Mouse (Mus musculus) testis, adult 2 months (tissue): Measurements from ENCODE around the gene Gm48552. TPM values are rescaled to one million over a fixed set of nuclear protein-coding genes. Genes with fewer than 3 reads are reported as not detected.

Experiments
- H3K27ac ChIP-seq: fragments of 200-500 bp; 2 replicates; pipeline ENCODE4 v1.5.1; 2012; ENCODE audit warnings: low read depth, low read length; ENCODE audit not compliant: control insufficient read depth, insufficient read depth
- H3K27me3 ChIP-seq: fragments of 200-500 bp; 2 replicates; pipeline ENCODE4 v1.6.1; 2012; ENCODE audit warnings: mild to moderate bottlenecking, low read length, moderate library complexity; ENCODE audit not compliant: control insufficient read depth, insufficient read depth
- H3K36me3 ChIP-seq: fragments of 200-500 bp; 2 replicates; pipeline ENCODE4 v1.6.1; 2012; ENCODE audit warnings: mild to moderate bottlenecking, low read length; ENCODE audit not compliant: control insufficient read depth, insufficient read depth
- H3K4me1 ChIP-seq: fragments of 200-500 bp; 2 replicates; pipeline ENCODE4 v1.6.1; 2012; ENCODE audit warnings: low read length; ENCODE audit not compliant: control insufficient read depth, insufficient read depth
- H3K4me3 ChIP-seq: fragments of 200-500 bp; 2 replicates; pipeline ENCODE4 v1.5.1; 2012; ENCODE audit warnings: low read depth, mild to moderate bottlenecking, low read length, moderate library complexity, mixed read lengths; ENCODE audit not compliant: control insufficient read depth
- CTCF ChIP-seq: fragments of 200-500 bp; IDR thresholded peaks from 2 replicates; pipeline ENCODE4 v1.5.1; 2012; ENCODE audit warnings: low read depth, mild to moderate bottlenecking, inconsistent platforms, low read length, moderate library complexity; ENCODE audit not compliant: control insufficient read depth, insufficient read depth, insufficient replicate concordance
- POLR2A ChIP-seq: fragments of 200-500 bp; IDR thresholded peaks from 2 replicates; pipeline ENCODE4 v1.6.1; 2012; ENCODE audit warnings: low read depth, mild to moderate bottlenecking, inconsistent platforms, low read length, moderate library complexity; ENCODE audit not compliant: control insufficient read depth
- polyA plus RNA-seq: library from polyadenylated mRNA; depleted of rRNA; stranded (reverse); fragments of >200 nt; gene quantifications from 2 replicates; pipeline ENCODE4 v1.2.3, GENCODE M21; 2012

Gm48552 gene
- polyA plus RNA-seq, 1 experiment, result not detected

DNA sequence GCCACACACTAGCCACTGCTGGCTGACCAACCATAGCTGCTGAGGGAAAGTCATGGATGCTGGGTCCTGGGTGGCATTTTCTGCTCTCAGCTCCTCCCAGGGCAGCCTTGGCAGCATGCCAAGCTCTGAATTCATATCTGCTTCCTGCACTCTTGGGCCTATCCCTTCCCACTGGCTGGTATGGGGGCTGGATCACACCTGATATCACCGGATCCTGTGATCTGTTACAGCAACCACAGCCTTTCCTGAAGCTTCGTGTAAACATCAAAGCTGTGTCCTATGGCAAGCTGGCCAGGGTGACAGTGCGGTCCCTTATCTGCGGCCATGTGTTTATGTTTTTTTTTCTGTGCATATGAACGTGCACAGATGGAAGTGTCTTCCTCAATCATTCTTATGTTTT is 6.8 kb upstream of the Gm48552 start:
- Histone ChIP-seq H3K4me3 (no peak overlapping the region), H3K27ac (no peak overlapping the region), H3K4me1 (peaks cover 23% of the 10 kb centered on the region), H3K36me3 (no peaks in the 10 kb centered on the region), H3K27me3 (no peaks in the 10 kb centered on the region)
- TF ChIP-seq POLR2A (no peak), CTCF (no peak)

DNA sequence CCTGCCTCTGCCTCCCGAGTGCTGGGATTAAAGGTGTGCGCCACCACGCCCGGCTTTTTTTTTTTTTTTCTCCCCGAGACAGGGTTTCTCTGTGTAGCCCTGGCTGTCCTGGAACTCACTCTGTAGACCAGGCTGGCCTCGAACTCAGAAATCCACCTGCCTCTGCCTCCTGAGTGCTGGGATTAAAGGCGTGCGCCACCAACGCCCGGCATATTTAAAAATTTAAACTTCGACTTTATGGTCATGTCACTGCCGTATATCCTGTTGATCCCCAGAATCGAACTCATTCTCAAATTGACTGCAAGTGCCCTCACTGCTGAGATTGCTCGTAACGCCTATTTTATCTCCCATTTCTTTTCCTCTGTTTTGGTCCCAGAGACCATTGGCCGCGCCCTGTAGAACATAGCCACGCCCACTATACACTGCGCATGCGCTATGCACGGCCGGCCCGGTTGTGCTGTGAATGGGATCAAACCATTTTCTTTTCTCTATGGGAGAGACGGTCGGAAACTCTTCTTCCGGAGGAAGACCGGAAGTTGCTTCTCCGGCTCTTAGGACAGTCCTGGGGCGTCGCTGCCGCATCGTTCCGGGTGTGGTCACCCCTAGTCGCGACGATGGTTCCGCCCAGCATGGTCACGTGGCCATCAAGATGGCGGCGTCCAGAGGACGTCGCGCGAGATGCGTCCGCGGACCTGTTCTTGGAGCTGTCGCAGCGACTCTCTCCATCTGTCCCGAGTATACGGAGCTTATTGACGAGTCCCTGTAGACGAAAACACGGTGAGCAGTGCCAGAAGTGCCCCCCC is 4.8 kb upstream of the Gm48552 start, which contains the start of the genes Dohh and Gm48551:
Dohh (plus strand) TSS at position 627 of the 803 bp plus-strand sequence.
Gm48551 (plus strand) TSS at position 665 of the 803 bp plus-strand sequence.
- H3K4me3 ChIP-seq, result peak within 1 kb of the TSS; percentile 98
- H3K4me1 ChIP-seq, result peaks cover 16% of the 10 kb centered on the region
- no peaks in the 10 kb centered on the region for H3K27me3 ChIP-seq
- TF ChIP-seq POLR2A (peak; percentile 98), CTCF (no peak)
- H3K36me3 ChIP-seq, result no peaks in the 10 kb centered on the region
- peak within 1 kb of the TSS; percentile 82 for H3K27ac ChIP-seq

DNA sequence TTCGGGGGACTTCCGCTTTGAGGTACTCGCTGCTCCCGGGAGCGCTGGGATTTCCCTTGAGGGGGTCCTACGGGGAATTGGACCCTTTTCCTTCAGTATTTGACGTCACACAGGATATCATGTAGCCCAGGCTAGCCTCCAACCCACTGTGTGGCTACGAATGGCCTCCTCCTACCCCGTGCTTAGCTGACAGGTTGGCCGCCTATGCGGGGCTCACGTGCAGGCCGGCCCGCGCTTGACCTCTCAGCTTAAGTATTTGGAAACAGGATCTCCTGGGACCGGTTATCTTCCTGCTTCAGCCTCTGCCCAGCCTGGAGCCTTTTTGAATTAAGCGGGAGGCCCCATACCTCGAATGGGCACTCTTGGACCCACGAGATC is 4.2 kb upstream of the Gm48552 start:
- H3K4me1 ChIP-seq, result peaks cover 16% of the 10 kb centered on the region
- no peaks in the 10 kb centered on the region for H3K36me3 ChIP-seq
- peak overlapping the region; percentile 98 for H3K4me3 ChIP-seq
- TF ChIP-seq POLR2A, result no peak
- no peak for TF ChIP-seq CTCF
- no peaks in the 10 kb centered on the region for H3K27me3 ChIP-seq
- H3K27ac ChIP-seq, result peak overlapping the region; percentile 82

DNA sequence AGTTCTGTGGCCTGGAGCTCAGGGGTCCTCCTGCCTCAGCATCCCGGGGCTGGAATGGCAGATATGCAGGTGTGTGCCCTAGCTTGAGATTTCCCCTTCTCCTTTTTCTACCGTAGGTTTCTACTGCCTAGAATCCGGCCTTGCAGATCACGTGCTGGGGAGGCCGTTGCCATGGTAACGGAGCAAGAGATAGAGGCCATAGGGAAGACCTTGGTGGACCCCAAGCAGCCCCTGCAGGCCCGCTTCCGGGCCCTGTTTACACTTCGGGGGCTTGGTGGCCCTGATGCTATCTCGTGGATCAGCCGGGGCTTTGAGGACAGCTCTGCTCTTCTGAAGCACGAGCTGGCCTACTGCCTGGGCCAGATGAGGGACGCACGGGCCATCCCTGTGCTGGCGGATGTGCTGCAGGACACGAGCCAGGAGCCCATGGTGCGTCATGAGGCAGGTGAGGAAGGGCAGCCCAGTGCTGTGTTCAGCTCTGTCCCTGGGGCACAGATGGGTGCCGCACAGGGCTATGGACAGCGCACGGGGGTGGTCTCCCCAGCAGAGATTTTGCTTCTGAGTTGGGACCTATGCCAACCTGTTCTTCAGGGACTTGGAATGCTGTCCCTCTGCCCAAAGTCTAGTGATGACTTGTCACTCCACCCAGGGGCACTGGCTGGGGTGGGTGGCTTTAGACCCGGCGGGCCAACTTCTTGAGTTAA is 3.0 kb upstream of the Gm48552 start:
- no peak for TF ChIP-seq POLR2A
- no peak for TF ChIP-seq CTCF
- peaks cover 23% of the 10 kb centered on the region for H3K4me1 ChIP-seq
- no peaks in the 10 kb centered on the region for H3K36me3 ChIP-seq
- peak overlapping the region; percentile 98 for H3K4me3 ChIP-seq
- no peaks in the 10 kb centered on the region for H3K27me3 ChIP-seq
- no peak overlapping the region for H3K27ac ChIP-seq

DNA sequence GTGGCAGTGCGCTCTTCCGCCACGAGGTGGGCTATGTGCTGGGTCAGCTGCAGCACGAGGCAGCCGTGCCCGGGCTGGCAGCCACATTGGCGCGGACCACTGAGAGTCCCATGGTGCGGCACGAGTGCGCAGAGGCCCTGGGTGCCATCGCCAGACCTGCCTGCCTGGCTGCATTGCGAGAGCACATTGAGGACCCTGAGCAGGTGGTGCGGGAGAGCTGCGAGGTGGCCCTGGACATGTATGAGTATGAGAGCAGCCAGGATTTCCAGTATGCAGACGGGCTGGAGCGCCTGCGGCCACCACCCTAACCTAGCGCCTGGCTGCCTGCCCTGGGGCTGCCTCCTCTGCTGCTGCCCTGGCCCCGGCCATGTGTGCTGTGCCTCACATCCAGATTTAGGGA is 1.1 kb upstream of the Gm48552 start:
- no peaks in the 10 kb centered on the region for H3K36me3 ChIP-seq
- H3K27ac ChIP-seq, result no peak overlapping the region
- no peaks in the 10 kb centered on the region for H3K27me3 ChIP-seq
- H3K4me1 ChIP-seq, result peaks cover 35% of the 10 kb centered on the region
- TF ChIP-seq CTCF, result no peak
- no peak for TF ChIP-seq POLR2A
- H3K4me3 ChIP-seq, result no peak overlapping the region

DNA sequence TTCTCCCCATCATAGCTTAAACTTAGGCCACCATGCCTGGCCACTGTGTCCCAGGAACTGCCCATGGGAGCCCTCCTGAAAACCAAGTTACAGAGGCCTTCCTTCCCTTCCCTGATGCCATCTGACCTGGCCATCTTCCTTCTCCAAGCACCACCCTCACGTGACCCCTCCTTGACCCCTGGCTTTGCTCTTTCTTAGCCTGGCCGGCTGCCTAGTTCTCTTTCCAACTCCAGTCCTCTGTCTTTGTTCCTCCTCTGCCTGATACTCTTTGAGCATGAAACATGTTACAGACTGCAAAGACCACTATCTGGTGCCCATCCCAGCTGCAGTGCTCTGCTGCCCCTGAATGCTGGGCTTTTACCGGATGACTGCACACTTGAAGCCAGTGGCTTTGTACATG is 568 bp downstream of the Gm48552 start:
- H3K27me3 ChIP-seq, result no peaks in the 10 kb centered on the region
- H3K4me1 ChIP-seq, result peaks cover 44% of the 10 kb centered on the region
- H3K36me3 ChIP-seq, result no peaks in the 10 kb centered on the region
- no peak overlapping the region for H3K4me3 ChIP-seq
- no peak overlapping the region for H3K27ac ChIP-seq
- no peak for TF ChIP-seq POLR2A
- no peak for TF ChIP-seq CTCF

DNA sequence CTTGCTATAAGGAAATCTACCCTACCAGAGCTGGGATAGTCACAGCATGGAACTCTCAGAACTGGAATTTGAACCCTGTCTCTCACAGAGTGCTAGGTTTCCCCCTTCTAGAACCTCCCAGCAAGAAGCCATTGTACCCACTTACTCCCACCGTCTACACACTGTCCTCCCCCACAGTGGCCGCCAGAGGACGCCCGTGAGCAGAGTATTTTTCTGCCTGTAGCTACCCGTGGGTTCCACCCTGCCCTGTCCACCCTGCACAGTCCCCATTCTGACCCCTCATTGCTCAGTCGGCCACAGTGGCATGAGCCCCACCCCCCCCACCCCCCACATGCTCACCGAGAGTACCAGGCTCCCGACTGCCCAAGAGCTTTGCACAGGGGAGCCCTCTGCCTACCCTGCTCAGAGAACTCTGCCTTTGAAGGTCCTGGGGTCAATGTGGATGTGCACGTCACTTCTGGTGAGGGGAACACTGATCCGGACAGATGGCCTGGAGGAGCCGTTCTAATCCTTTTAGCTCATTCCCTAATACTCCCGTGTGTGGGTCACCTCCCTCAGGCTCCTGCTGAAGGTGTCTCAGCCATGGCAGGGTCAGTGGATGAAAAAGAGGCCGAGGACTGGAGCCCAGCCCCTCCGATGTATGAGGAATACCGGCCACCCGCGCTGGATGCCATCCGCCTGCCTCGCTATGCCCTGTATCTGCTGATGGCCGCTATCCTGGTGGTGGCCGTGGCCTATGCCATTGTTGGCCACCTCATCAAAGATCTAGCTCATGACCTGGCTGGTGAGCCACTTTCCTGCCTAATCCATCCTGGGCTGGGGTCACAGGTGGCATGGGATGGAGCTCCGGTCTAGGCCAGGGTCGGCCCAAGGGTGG is 1.2 kb downstream of the Gm48552 start:
- Histone ChIP-seq H3K4me3 (no peak overlapping the region), H3K36me3 (no peaks in the 10 kb centered on the region), H3K27me3 (no peaks in the 10 kb centered on the region), H3K4me1 (peaks cover 45% of the 10 kb centered on the region), H3K27ac (peak overlapping the region; percentile 7; the same call in 1 of the 2 replicates)
- no peak for TF ChIP-seq POLR2A
- TF ChIP-seq CTCF, result peak; percentile 57; the same call in 1 of the 2 replicates
